In the genomic region with DNA sequence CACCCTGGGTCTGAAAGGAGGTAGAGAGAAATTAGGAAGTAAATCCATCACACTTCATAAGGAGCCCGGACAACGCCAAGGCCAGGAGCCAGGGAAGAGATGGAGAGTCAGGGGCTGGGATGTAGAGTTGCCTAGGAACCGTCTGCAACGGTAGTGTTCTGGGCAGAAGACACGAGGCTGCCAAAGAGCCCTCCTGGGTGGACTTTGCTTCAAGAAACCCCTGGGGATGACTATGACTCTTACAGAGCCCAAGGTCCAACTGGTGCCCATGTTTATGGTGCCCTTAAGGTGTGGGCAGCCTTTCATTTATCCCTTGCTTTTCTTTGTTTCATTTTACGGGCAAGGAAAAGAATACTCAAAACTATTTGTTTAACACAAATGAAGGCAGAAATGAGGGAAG, we compare ENCODE assay signal across 13 mouse cellular contexts. TPM values are rescaled to one million over a fixed set of nuclear protein-coding genes. Genes with fewer than 3 reads are reported as not detected.
DNase-seq lines count a peak whose midpoint lies in the region; ATAC-seq and TF ChIP-seq lines count a peak whose summit lies in the region.
"Had no signal": no experiment of that assay in that cellular context is flagged by ENCODE, and none has a peak within 500 bp of the region (broad histone marks: within the 10 kb centered on the region; RNA-seq: fewer than 3 reads in every experiment).

No protein-coding gene starts in this region.

- H3K9me3 ChIP-seq in heart, embryonic 10.5 days: no peaks in the 10 kb centered on the region
- no peaks in the 10 kb centered on the region; the same call in 1 of the 2 replicates for H3K9me3 ChIP-seq in limb, embryonic 13.5 days
- H3K9me3 ChIP-seq in limb, embryonic 10.5 days (replicated peaks): no peaks in the 10 kb centered on the region
- H3K9me3 ChIP-seq in embryonic facial prominence, embryonic 14.5 days (ENCODE audit: control insufficient read depth, low read length): no peaks in the 10 kb centered on the region
- H3K9me3 ChIP-seq in hindbrain, postnatal 0 days (ENCODE audit: low read length): no peaks in the 10 kb centered on the region

- DNase-seq in heart, embryonic 10.5 days (ENCODE audit: low spot score): no peak
- DNase-seq in heart, adult 8-10 months (ENCODE audit: low spot score): no peak
- DNase-seq in limb, embryonic 10.5 days (ENCODE audit: low spot score): no peak
- no peak for DNase-seq in embryonic facial prominence, embryonic 14.5 days (ENCODE audit: low spot score)
- no peak for DNase-seq in hindbrain, postnatal 0 days (ENCODE audit: low spot score)
- DNase-seq in layer of hippocampus, postnatal 14 days (ENCODE audit: low spot score in 2 of 2): no peak
- no peak for DNase-seq in lung, postnatal 36 days
- DNase-seq: adrenal gland, postnatal 25 days; B cell, adult 2 months; cerebellum, adult 9-10 months; gastrocnemius, postnatal 36 days; left cerebral cortex, postnatal 4 days had no signal

- H3K27me3 ChIP-seq in heart, embryonic 10.5 days (ENCODE audit: insufficient read depth, poor library complexity, severe bottlenecking): no peaks in the 10 kb centered on the region
- H3K27me3 ChIP-seq in limb, embryonic 13.5 days: no peaks in the 10 kb centered on the region
- H3K27me3 ChIP-seq in limb, embryonic 10.5 days (ENCODE audit: low read depth, poor library complexity, severe bottlenecking): no peaks in the 10 kb centered on the region
- H3K27me3 ChIP-seq in embryonic facial prominence, embryonic 14.5 days (replicated peaks; ENCODE audit: control insufficient read depth, insufficient read depth, low read length): no peaks in the 10 kb centered on the region
- no peaks in the 10 kb centered on the region for H3K27me3 ChIP-seq in hindbrain, postnatal 0 days (ENCODE audit: insufficient read depth, low read length)

- peaks cover 12% of the 10 kb centered on the region for H3K36me3 ChIP-seq in heart, embryonic 10.5 days
- H3K36me3 ChIP-seq in limb, embryonic 13.5 days: peaks cover 10% of the 10 kb centered on the region; the same call in 1 of the 2 replicates
- H3K36me3 ChIP-seq in limb, embryonic 10.5 days: peaks cover 32% of the 10 kb centered on the region
- H3K36me3 ChIP-seq in embryonic facial prominence, embryonic 14.5 days (ENCODE audit: control insufficient read depth, insufficient read depth, low read length): no peaks in the 10 kb centered on the region
- no peaks in the 10 kb centered on the region for H3K36me3 ChIP-seq in hindbrain, postnatal 0 days (ENCODE audit: insufficient read depth, low read length)

- no peak for ATAC-seq in limb, embryonic 13.5 days (ENCODE audit: low FRiP score, low read depth)
- ATAC-seq in embryonic facial prominence, embryonic 14.5 days (ENCODE audit: low read depth): no peak
- ATAC-seq in hindbrain, postnatal 0 days: no peak

- H3K4me3 ChIP-seq in heart, embryonic 10.5 days: no peak overlapping the region
- H3K4me3 ChIP-seq in limb, embryonic 13.5 days: no peak overlapping the region
- no peak overlapping the region for H3K4me3 ChIP-seq in limb, embryonic 10.5 days
- no peak overlapping the region for H3K4me3 ChIP-seq in embryonic facial prominence, embryonic 14.5 days (ENCODE audit: low read depth, low read length)
- H3K4me3 ChIP-seq in hindbrain, postnatal 0 days (ENCODE audit: low read length): no peak overlapping the region

- H3K4me2 ChIP-seq in limb, embryonic 13.5 days (replicated peaks): peak overlapping the region; percentile 31; the same call in 1 of the 2 replicates
- H3K4me2 ChIP-seq in embryonic facial prominence, embryonic 14.5 days (ENCODE audit: low read depth, low read length): 0 out of 2 replicates have a peak overlapping the region, but pooled peaks have one; percentile 14
- peak overlapping the region; percentile 27 for H3K4me2 ChIP-seq in hindbrain, postnatal 0 days (ENCODE audit: low read depth, low read length)

- no peak overlapping the region for H3K9ac ChIP-seq in limb, embryonic 13.5 days
- no peak overlapping the region for H3K9ac ChIP-seq in embryonic facial prominence, embryonic 14.5 days (ENCODE audit: low read depth, low read length)
- no peak overlapping the region for H3K9ac ChIP-seq in hindbrain, postnatal 0 days (replicated peaks; ENCODE audit: low read length)

- H3K27ac ChIP-seq in heart, embryonic 10.5 days: 0 out of 2 replicates have a peak overlapping the region, but pooled peaks have one; percentile 60
- no peak overlapping the region for H3K27ac ChIP-seq in limb, embryonic 13.5 days
- H3K27ac ChIP-seq in limb, embryonic 10.5 days: no peak overlapping the region
- peak overlapping the region; percentile 69; the same call in 1 of the 2 replicates for H3K27ac ChIP-seq in embryonic facial prominence, embryonic 14.5 days (replicated peaks; ENCODE audit: low read depth, low read length)
- H3K27ac ChIP-seq in hindbrain, postnatal 0 days: no peak overlapping the region

- 76% methylated on average over 6 of the region's 6 CpGs for WGBS in heart, embryonic 10.5 days
- WGBS in limb, embryonic 13.5 days: 74% methylated on average over 6 of the region's 6 CpGs
- WGBS in limb, embryonic 10.5 days: 71% methylated on average over 6 of the region's 6 CpGs
- WGBS in embryonic facial prominence, embryonic 14.5 days: 73% methylated on average over 6 of the region's 6 CpGs
- 23% methylated on average over 6 of the region's 6 CpGs for WGBS in hindbrain, postnatal 0 days

- peaks cover 66% of the 10 kb centered on the region for H3K4me1 ChIP-seq in heart, embryonic 10.5 days
- H3K4me1 ChIP-seq in limb, embryonic 13.5 days: peaks cover 73% of the 10 kb centered on the region
- peaks cover 59% of the 10 kb centered on the region for H3K4me1 ChIP-seq in limb, embryonic 10.5 days
- peaks cover 47% of the 10 kb centered on the region for H3K4me1 ChIP-seq in embryonic facial prominence, embryonic 14.5 days (ENCODE audit: control insufficient read depth, insufficient read depth, low read length)
- H3K4me1 ChIP-seq in hindbrain, postnatal 0 days (ENCODE audit: insufficient read depth, low read length): peaks cover 28% of the 10 kb centered on the region; the same call in 1 of the 2 replicates

- TF ChIP-seq CTCF in hindbrain, postnatal 0 days (IDR thresholded peaks at IDR 0.05; ENCODE audit: low read depth): no peak

RNA-seq across cellular contexts. Expression of gene Pnma1, which starts 33.7 kb away (rescaled TPM):
- 0.71 and 1.1 TPM in 2 replicates for polyA plus RNA-seq in heart, embryonic 10.5 days (2016; fragmentation: Nextera tagmentation; extraction: Ambion mirVana)
- under 1 TPM in 2 of 4 experiments, not detected in 2; 0.11 TPM for total RNA-seq in heart, adult 8-10 months (2022)
- polyA plus RNA-seq in limb, embryonic 13.5 days (2015; fragmentation: Nextera tagmentation; extraction: Ambion mirVana): 1.0 and 1.4 TPM in 2 replicates
- polyA plus RNA-seq in limb, embryonic 10.5 days (2016; fragmentation: Nextera tagmentation; extraction: Ambion mirVana): 1.2 TPM in 2 replicates
- polyA plus RNA-seq in embryonic facial prominence, embryonic 14.5 days (2014; fragmentation: Nextera tagmentation; extraction: Ambion mirVana): 1.4 TPM in 2 replicates
- 2.5 and 3.8 TPM in 2 replicates for total RNA-seq in hindbrain, postnatal 0 days (2014; rRNA removed)
- 4.2 and 4.5 TPM in 2 replicates for polyA plus RNA-seq in hindbrain, postnatal 0 days (2015; fragmentation: Nextera tagmentation; extraction: Ambion mirVana)
- 1 to 10 TPM; 3.3 to 4.5 TPM for total RNA-seq in layer of hippocampus, postnatal 14 days (2021)

RNA-seq across cellular contexts. Expression of gene Elmsan1, which starts 36.7 kb away (rescaled TPM):
- polyA plus RNA-seq in heart, embryonic 10.5 days (2016; fragmentation: Nextera tagmentation; extraction: Ambion mirVana): 8.0 and 10.5 TPM in 2 replicates
- 10 to 100 TPM; 13.1 to 17.5 (median 14.5) TPM for total RNA-seq in heart, adult 8-10 months (2022)
- 8.9 and 9.9 TPM in 2 replicates for polyA plus RNA-seq in limb, embryonic 13.5 days (2015; fragmentation: Nextera tagmentation; extraction: Ambion mirVana)
- 9.2 and 10.7 TPM in 2 replicates for polyA plus RNA-seq in limb, embryonic 10.5 days (2016; fragmentation: Nextera tagmentation; extraction: Ambion mirVana)
- 9.4 and 9.8 TPM in 2 replicates for polyA plus RNA-seq in embryonic facial prominence, embryonic 14.5 days (2014; fragmentation: Nextera tagmentation; extraction: Ambion mirVana)
- 9.3 and 11.5 TPM in 2 replicates for total RNA-seq in hindbrain, postnatal 0 days (2014; rRNA removed)
- polyA plus RNA-seq in hindbrain, postnatal 0 days (2015; fragmentation: Nextera tagmentation; extraction: Ambion mirVana): 2.7 and 3.0 TPM in 2 replicates
- total RNA-seq in layer of hippocampus, postnatal 14 days (2021): 10 to 100 TPM; 17.0 to 18.1 TPM

Comparison
In these comparisons a context has a peak if more than half of its experiments do, and no peak if none do; other contexts are left out.
1. H3K27ac ChIP-seq: peak in heart, embryonic 10.5 days (single experiment) and embryonic facial prominence, embryonic 14.5 days (single experiment); none in limb, embryonic 13.5 days (single experiment), limb, embryonic 10.5 days (single experiment) and hindbrain, postnatal 0 days (single experiment).
2. Peak in every context shown above with its lines, with median percentiles within 50 percentile points of each other: H3K4me2 ChIP-seq.